Comparison of ENCODE assay signal across 18 mouse cellular contexts in the genomic region with DNA sequence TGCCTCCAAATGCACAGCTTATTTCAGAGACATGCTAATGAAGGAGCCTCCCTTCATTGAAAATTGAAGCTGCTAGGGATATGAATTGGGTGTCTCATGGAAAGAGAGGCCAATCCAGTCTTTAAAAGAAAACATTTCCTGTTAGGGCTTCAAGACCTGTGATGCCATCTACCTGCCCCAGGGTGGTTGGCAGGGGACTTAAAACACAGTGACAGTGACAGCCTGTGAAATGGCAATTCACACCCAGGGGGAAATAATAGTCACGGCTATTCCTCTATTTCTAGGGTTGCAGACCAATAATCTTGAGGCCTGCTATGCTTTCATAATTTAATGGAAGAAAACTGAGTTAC.
"Had no signal": no experiment of that assay in that cellular context is flagged by ENCODE, and none has a peak within 500 bp of the region (broad histone marks: within the 10 kb centered on the region; RNA-seq: fewer than 3 reads in every experiment).

No protein-coding gene starts in this region.

- H3K9ac ChIP-seq: kidney, embryonic 15.5 days; limb, embryonic 13.5 days; liver, embryonic 14.5 days; lung, embryonic 14.5 days had no signal

- H3K36me3 ChIP-seq: kidney, embryonic 15.5 days; limb, embryonic 10.5 days; limb, embryonic 13.5 days had no signal

- DNase-seq: kidney, postnatal 10 days; lung, embryonic 14.5 days; midbrain, embryonic 14.5 days; right cerebral cortex, adult 18-20 months; right cerebral cortex, postnatal 14 days; right cerebral cortex, postnatal 4 days; thymus, adult 2 months; thymus, postnatal 14 days; thymus, postnatal 4 days had no signal

- H3K4me3 ChIP-seq: kidney, embryonic 15.5 days; limb, embryonic 10.5 days; limb, embryonic 13.5 days had no signal

- H3K4me2 ChIP-seq: kidney, embryonic 15.5 days; limb, embryonic 13.5 days; lung, embryonic 14.5 days had no signal

- ATAC-seq: inflammation-experienced regulatory T-cells, adult 6 months; intestine, embryonic 16.5 days; lung, postnatal 0 days had no signal

- H3K4me1 ChIP-seq: kidney, embryonic 15.5 days; limb, embryonic 13.5 days had no signal

- H3K9me3 ChIP-seq: kidney, embryonic 15.5 days; limb, embryonic 10.5 days; limb, embryonic 13.5 days had no signal

- H3K27me3 ChIP-seq: kidney, embryonic 15.5 days; limb, embryonic 13.5 days had no signal

- H3K27ac ChIP-seq: kidney, embryonic 15.5 days; limb, embryonic 10.5 days; limb, embryonic 13.5 days; liver, embryonic 14.5 days; macrophage; stomach, postnatal 0 days had no signal
